Mouse (Mus musculus) heart, embryonic 13.5 days (tissue): ENCODE data around the gene Ldb3. TPM values are rescaled to one million over a fixed set of nuclear protein-coding genes. Genes with fewer than 3 reads are reported as not detected.

ENCODE experiments used
- ATAC-seq: fragments of 200-750 bp; cut with Nextera tagmentation; 2 replicates; pipeline ENCODE4 v1.8.0; 2017; ENCODE audit warnings: moderate TSS enrichment; ENCODE audit not compliant: insufficient number of reproducible peaks, low FRiP score, low TSS enrichment; ENCODE audit errors: extremely low read depth
- H3K27ac ChIP-seq: fragments of 300-500 bp; sonication (generic); replicated peaks from 2 replicates; pipeline ENCODE4 v1.5.1; 2015; ENCODE audit warnings: moderate library complexity, mild to moderate bottlenecking, inconsistent platforms
- H3K27me3 ChIP-seq: fragments of 300-500 bp; sonication (generic); replicated peaks from 2 replicates; pipeline ENCODE4 v1.6.1; 2015; ENCODE audit warnings: mild to moderate bottlenecking, inconsistent platforms
- H3K36me3 ChIP-seq: fragments of 300-500 bp; sonication (generic); 2 replicates; pipeline ENCODE4 v1.6.1; 2015; ENCODE audit warnings: mild to moderate bottlenecking, inconsistent platforms
- H3K4me1 ChIP-seq: fragments of 300-500 bp; sonication (generic); 2 replicates; pipeline ENCODE4 v1.6.1; 2015; ENCODE audit warnings: inconsistent platforms
- H3K4me2 ChIP-seq: fragments of 300-500 bp; sonication (generic); 2 replicates; pipeline ENCODE4 v1.6.1; 2015; ENCODE audit warnings: inconsistent platforms, mild to moderate bottlenecking, moderate library complexity
- H3K4me3 ChIP-seq: fragments of 300-500 bp; sonication (generic); 2 replicates; pipeline ENCODE4 v1.5.1; 2015; ENCODE audit warnings: moderate library complexity, mild to moderate bottlenecking, inconsistent platforms
- H3K9ac ChIP-seq: fragments of 300-500 bp; sonication (generic); 2 replicates; pipeline ENCODE4 v1.6.1; 2015; ENCODE audit warnings: inconsistent platforms, mild to moderate bottlenecking, moderate library complexity
- H3K9me3 ChIP-seq: fragments of 300-500 bp; sonication (generic); 2 replicates; pipeline ENCODE4 v1.6.1; 2016; ENCODE audit warnings: inconsistent platforms
- WGBS: fragments of 180-500 bp; shearing (Covaris S2); methylation state at CpG from one replicate; pipeline ENCODE4 v1.1.7; 2015; ENCODE audit warnings: mixed read lengths; 5-methylcytosine and 5-hydroxymethylcytosine counted together
- polyA plus RNA-seq: library from polyadenylated mRNA; unstranded; fragments of >200 nt; fragmentation: Nextera tagmentation; extraction: Ambion mirVana; gene quantifications from 2 replicates; pipeline ENCODE4 v1.2.1, GENCODE M21; 2015

The Ldb3 gene
- polyA plus RNA-seq, 1 experiment from 2014 or later, result 226 TPM

- Histone ChIP-seq H3K36me3 (no peaks in the 10 kb centered on the region), H3K9ac (peak overlapping the region; percentile 72), H3K27me3 (peaks cover 53% of the 10 kb centered on the region), H3K9me3 (no peaks in the 10 kb centered on the region), H3K4me1 (peaks cover 22% of the 10 kb centered on the region), H3K4me2 (peak overlapping the region; percentile 72), H3K27ac (no peak overlapping the region), H3K4me3 (peak overlapping the region; percentile 46)
- 3% methylated on average over 13 of the region's 13 CpGs for WGBS
- peak; percentile 44; the same call in 1 of the 2 replicates for ATAC-seq
Measured at GRCm38 (mm10) chr14:34615082-34615481, 26.6 kb upstream of the Ldb3 start.

DNA sequence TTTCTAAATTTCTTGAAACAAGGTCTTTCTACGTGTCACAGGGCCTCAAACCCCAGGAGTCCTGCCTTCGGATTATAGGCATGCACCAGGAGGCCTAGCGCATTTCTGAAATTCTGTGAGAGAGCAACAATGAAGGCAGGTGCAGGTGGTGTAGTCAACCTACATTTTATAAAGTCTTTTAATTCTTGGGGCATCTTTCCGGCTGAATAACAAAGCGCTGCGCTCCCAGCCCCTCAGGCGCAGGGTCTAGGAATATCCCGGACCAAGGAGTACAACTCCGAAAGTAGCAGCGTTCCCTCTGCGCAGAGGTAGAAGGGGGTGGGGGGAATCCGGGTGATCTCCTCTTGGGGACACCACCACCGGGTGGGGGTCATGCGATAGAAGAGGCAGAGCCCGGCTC, 26.1 kb upstream of the Ldb3 start:
- Histone ChIP-seq H3K9me3 (no peaks in the 10 kb centered on the region), H3K27me3 (peaks cover 53% of the 10 kb centered on the region), H3K4me1 (peaks cover 22% of the 10 kb centered on the region), H3K9ac (peak overlapping the region; percentile 72), H3K27ac (no peak overlapping the region), H3K36me3 (no peaks in the 10 kb centered on the region), H3K4me2 (peak overlapping the region; percentile 72), H3K4me3 (peak overlapping the region; percentile 46)
- peak; percentile 26; the same call in 1 of the 2 replicates for ATAC-seq
- 14% methylated on average over 15 of the region's 15 CpGs for WGBS

GRCm38 (mm10) chr14:34613523-34613922, 25.0 kb upstream of the Ldb3 start:
- peaks cover 47% of the 10 kb centered on the region for H3K27me3 ChIP-seq
- no peak overlapping the region for H3K27ac ChIP-seq
- H3K4me3 ChIP-seq, result no peak overlapping the region
- H3K4me1 ChIP-seq, result peaks cover 22% of the 10 kb centered on the region
- H3K4me2 ChIP-seq, result no peak overlapping the region
- no peaks in the 10 kb centered on the region for H3K36me3 ChIP-seq
- ATAC-seq, result no peak
- no peak overlapping the region for H3K9ac ChIP-seq
- WGBS, result 27% methylated on average over 6 of the region's 6 CpGs
- H3K9me3 ChIP-seq, result no peaks in the 10 kb centered on the region

- H3K4me2 ChIP-seq, result no peak overlapping the region
- H3K9ac ChIP-seq, result no peak overlapping the region
- H3K27me3 ChIP-seq, result peaks cover 34% of the 10 kb centered on the region
- no peak overlapping the region for H3K4me3 ChIP-seq
- no peak overlapping the region for H3K27ac ChIP-seq
- H3K36me3 ChIP-seq, result no peaks in the 10 kb centered on the region
- H3K9me3 ChIP-seq, result no peaks in the 10 kb centered on the region
- H3K4me1 ChIP-seq, result peaks cover 27% of the 10 kb centered on the region
- 47% methylated on average over 4 of the region's 4 CpGs for WGBS
- ATAC-seq, result no peak
Measured at GRCm38 (mm10) chr14:34612222-34612621, 23.7 kb upstream of the Ldb3 start.

- H3K4me1 ChIP-seq, result peaks cover 29% of the 10 kb centered on the region
- peaks cover 34% of the 10 kb centered on the region for H3K27me3 ChIP-seq
- WGBS, result 85% methylated on average over 4 of the region's 4 CpGs
Measured at GRCm38 (mm10) chr14:34611591-34611990, 23.1 kb upstream of the Ldb3 start.

GRCm38 (mm10) chr14:34601910-34602309, 13.4 kb upstream of the Ldb3 start:
- Histone ChIP-seq H3K4me1 (no peaks in the 10 kb centered on the region), H3K27me3 (0 out of 2 replicates have a peak, but pooled peaks cover 8% of the 10 kb centered on the region), H3K27ac (no peak overlapping the region), H3K9ac (no peak overlapping the region), H3K4me2 (no peak overlapping the region), H3K36me3 (no peaks in the 10 kb centered on the region), H3K4me3 (no peak overlapping the region), H3K9me3 (peaks cover 4% of the 10 kb centered on the region; the same call in 1 of the 2 replicates)
- ATAC-seq, result no peak
- 87% methylated on average over 7 of the region's 7 CpGs for WGBS

More at GRCm38 (mm10) chr14:34611591-34611990, 23.1 kb upstream of the Ldb3 start:
- no peak overlapping the region for H3K4me3 ChIP-seq
- H3K9ac ChIP-seq, result no peak overlapping the region
- H3K4me2 ChIP-seq, result no peak overlapping the region
- no peak overlapping the region for H3K27ac ChIP-seq
- ATAC-seq, result no peak
- H3K9me3 ChIP-seq, result no peaks in the 10 kb centered on the region
- no peaks in the 10 kb centered on the region for H3K36me3 ChIP-seq

- Histone ChIP-seq H3K9me3 (no peaks in the 10 kb centered on the region), H3K27ac (no peak within 1 kb of the TSS), H3K36me3 (no peaks in the 10 kb centered on the region), H3K4me3 (no peak within 1 kb of the TSS), H3K9ac (no peak within 1 kb of the TSS), H3K27me3 (0 out of 2 replicates have a peak, but pooled peaks cover 8% of the 10 kb centered on the region), H3K4me1 (peaks cover 16% of the 10 kb centered on the region), H3K4me2 (no peak within 1 kb of the TSS)
- 80% methylated on average over 8 of the region's 8 CpGs for WGBS
- no peak for ATAC-seq
Measured at GRCm38 (mm10) chr14:34599941-34600340, 11.5 kb upstream of the Ldb3 start, which contains the start of gene Opn4. Gene Opn4 (minus strand): TSS chr14:34600142.

DNA sequence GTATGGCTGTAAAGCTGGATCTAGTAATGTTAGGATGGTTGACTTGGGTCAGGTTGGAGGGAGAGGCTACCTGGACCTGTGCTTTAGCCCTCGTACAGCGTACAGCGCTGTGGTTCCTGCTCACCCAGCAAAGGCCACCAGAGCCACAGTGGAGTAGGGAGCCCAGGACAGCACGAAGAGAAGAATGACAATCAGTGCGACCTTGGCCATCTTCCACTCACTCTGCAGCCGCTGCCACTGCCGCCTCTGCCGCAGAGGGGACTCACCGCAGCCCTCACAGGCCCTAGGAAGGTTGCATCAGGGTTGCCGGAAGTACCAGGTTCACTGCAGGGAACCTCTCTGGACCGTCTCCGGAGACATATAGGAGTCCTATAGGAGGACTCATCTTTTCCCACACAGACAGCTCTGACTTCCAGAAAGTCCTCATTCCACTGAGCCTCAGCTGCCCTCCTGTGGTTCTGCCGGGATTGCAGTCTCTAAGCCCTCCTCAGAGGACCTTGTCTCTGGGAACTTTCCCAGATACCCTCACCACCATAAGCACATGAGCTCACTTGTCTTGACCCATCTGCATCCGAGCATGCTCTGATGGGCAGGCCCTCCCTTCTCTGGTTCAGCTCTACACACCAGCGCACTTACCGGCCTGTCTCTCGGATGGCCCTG, 7.2 kb upstream of the Ldb3 start:
- Histone ChIP-seq H3K36me3 (no peaks in the 10 kb centered on the region), H3K4me2 (peak overlapping the region; percentile 47), H3K9ac (peak overlapping the region; percentile 67), H3K9me3 (no peaks in the 10 kb centered on the region), H3K27ac (peak overlapping the region; percentile 53; the same call in 1 of the 2 replicates), H3K4me1 (peaks cover 55% of the 10 kb centered on the region), H3K27me3 (0 out of 2 replicates have a peak, but pooled peaks cover 3% of the 10 kb centered on the region), H3K4me3 (0 out of 2 replicates have a peak overlapping the region, but pooled peaks have one; percentile 18)
- no peak for ATAC-seq
- 52% methylated on average over 17 of the region's 17 CpGs for WGBS

DNA sequence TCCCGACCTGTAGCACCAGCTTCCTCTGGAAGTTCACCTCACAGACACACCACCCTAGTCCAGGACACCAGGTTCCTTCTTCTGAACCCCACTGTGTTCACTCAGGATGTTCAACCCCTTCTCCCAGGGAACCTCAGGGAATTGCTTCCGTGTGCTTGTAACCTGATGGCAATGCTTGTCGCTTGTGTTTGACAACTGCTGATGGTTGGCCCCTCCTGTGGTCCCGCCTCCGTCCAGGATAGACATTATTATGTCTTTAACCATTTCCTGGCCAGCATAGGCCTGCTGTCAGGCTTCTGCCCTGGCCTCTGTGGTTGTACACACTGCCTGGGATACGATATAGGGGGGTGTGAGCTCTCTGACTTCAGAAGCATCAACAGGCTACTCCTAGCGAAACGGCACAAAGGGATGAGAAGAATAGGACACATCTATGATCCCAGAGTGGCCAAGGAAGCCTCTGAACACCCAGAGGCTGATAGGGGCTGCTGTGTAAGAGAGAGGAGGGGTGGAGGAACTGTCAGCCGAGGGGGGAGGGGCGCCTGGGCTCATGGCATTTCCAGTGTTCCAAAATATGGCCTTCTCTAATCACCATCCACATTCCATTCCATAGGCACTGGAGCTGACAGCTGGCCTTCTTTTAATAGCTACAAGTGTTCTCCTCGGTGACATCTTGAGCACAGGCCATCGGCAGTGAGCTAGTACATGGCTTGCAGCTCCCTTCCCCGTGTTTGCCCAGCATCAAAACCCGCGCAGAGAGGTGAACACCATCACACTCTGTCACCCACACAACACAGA, 3.5 kb upstream of the Ldb3 start:
- peaks cover 77% of the 10 kb centered on the region for H3K4me1 ChIP-seq
- H3K9me3 ChIP-seq, result no peaks in the 10 kb centered on the region
- 29% methylated on average over 15 of the region's 15 CpGs for WGBS
- peak overlapping the region; percentile 96 for H3K27ac ChIP-seq
- peak; percentile 3; the same call in 1 of the 2 replicates for ATAC-seq
- H3K4me2 ChIP-seq, result peak overlapping the region; percentile 57
- no peaks in the 10 kb centered on the region for H3K36me3 ChIP-seq
- H3K27me3 ChIP-seq, result no peaks in the 10 kb centered on the region
- peak overlapping the region; percentile 12; the same call in 1 of the 2 replicates for H3K4me3 ChIP-seq
- peak overlapping the region; percentile 68 for H3K9ac ChIP-seq

- H3K9ac ChIP-seq, result peak overlapping the region; percentile 68
- H3K4me1 ChIP-seq, result peaks cover 73% of the 10 kb centered on the region
- peak overlapping the region; percentile 12; the same call in 1 of the 2 replicates for H3K4me3 ChIP-seq
- no peak for ATAC-seq
- peak overlapping the region; percentile 57 for H3K4me2 ChIP-seq
- H3K36me3 ChIP-seq, result peaks cover 4% of the 10 kb centered on the region; the same call in 1 of the 2 replicates
- 53% methylated on average over 24 of the region's 24 CpGs for WGBS
- H3K27me3 ChIP-seq, result no peaks in the 10 kb centered on the region
- H3K27ac ChIP-seq, result peak overlapping the region; percentile 96
- no peaks in the 10 kb centered on the region for H3K9me3 ChIP-seq
Measured at GRCm38 (mm10) chr14:34590743-34591675, 2.5 kb upstream of the Ldb3 start.
